Mouse (Mus musculus) megakaryocyte, embryonic 14.5 days (primary cell): ENCODE results near the gene Trio.

ENCODE experiments used
- FLI1 ChIP-seq: IDR thresholded peaks from 2 replicates; pipeline ENCODE4 v1.6.1; 2012; ENCODE audit warnings: low read length, inconsistent platforms, mixed read lengths
- GATA1 ChIP-seq: IDR thresholded peaks from 3 replicates; pipeline ENCODE4 v1.6.1; 2012; ENCODE audit warnings: mixed read lengths, low read length, inconsistent platforms, borderline replicate concordance

GRCm38 (mm10) chr15:27963506-27963905, 62.1 kb downstream of the Trio start:
- TF ChIP-seq FLI1 = no peak
- TF ChIP-seq GATA1 = no peak
